Mouse (Mus musculus): Measurements from ENCODE around the gene Cbln4. TPM values are rescaled to one million over a fixed set of nuclear protein-coding genes. Genes with fewer than 3 reads are reported as not detected.

The Cbln4 gene
- total and polyA plus RNA-seq, 3 experiments: not detected

GRCm38 (mm10) chr2:171994240-171994639 lies 49.0 kb downstream of the Cbln4 start:
- Histone ChIP-seq H3K4me2 (ENCODE audit: insufficient read depth, low read depth, poor library complexity, severe bottlenecking) (no peak overlapping the region), H3K36me3 (replicated peaks in 1 of 2; ENCODE audit: control insufficient read depth in 1 of 2, insufficient read depth in 1 of 2, low read length in 1 of 2) (no peaks in the 10 kb centered on the region), H3K9ac (ENCODE audit: insufficient read depth, low read depth) (no peak overlapping the region), H3K9me3 (replicated peaks; ENCODE audit: low read length) (peaks cover 87% of the 10 kb centered on the region), H3K79me2 (replicated peaks; ENCODE audit: control insufficient read depth, extremely low read depth, insufficient read depth, poor library complexity, severe bottlenecking) (no peaks in the 10 kb centered on the region), H3K4me3 (replicated peaks in 1 of 3; ENCODE audit: low read depth in 2 of 3, low read length in 2 of 3, poor library complexity in 1 of 3) (no peak overlapping the region), H3K4me1 (ENCODE audit: control insufficient read depth in 1 of 2, insufficient read depth in 2 of 2) (no peaks in the 10 kb centered on the region), H3K27ac (ENCODE audit: insufficient read depth, low read depth) (no peak overlapping the region), H3K27me3 (replicated peaks) (no peaks in the 10 kb centered on the region)
- DNase-seq (ENCODE audit: extremely low read depth): no peak
- TF ChIP-seq NELFE (IDR thresholded peaks at IDR 0.05; ENCODE audit: low read depth, low read length) (no peak), E2F4 (IDR thresholded peaks at IDR 0.05; ENCODE audit: insufficient replicate concordance, low read depth, low read length) (no peak), RCOR1 (conservative IDR thresholded peaks at IDR 0.05; ENCODE audit: low read depth, low read length) (no peak), TCF12 (IDR thresholded peaks at IDR 0.05; ENCODE audit: low read depth, low read length) (no peak), USF1 (IDR thresholded peaks at IDR 0.05; ENCODE audit: low read depth, low read length) (no peak), GABPA (IDR thresholded peaks at IDR 0.05; ENCODE audit: insufficient replicate concordance, low read depth, low read length) (no peak), HCFC1 (IDR thresholded peaks at IDR 0.05; ENCODE audit: low read depth, low read length) (no peak), PAX5 (IDR thresholded peaks at IDR 0.05; ENCODE audit: low read length) (no peak), POLR2A (IDR thresholded peaks at IDR 0.05; ENCODE audit: low read depth, low read length) (no peak), RAD21 (IDR thresholded peaks at IDR 0.05; ENCODE audit: low read depth, low read length) (no peak), ELF1 (IDR thresholded peaks at IDR 0.05; ENCODE audit: low read depth, low read length) (no peak), MAZ (IDR thresholded peaks at IDR 0.05; ENCODE audit: low read depth, low read length) (no peak), MAFK (IDR thresholded peaks at IDR 0.05; ENCODE audit: insufficient replicate concordance, low read length) (no peak), MYC (IDR thresholded peaks at IDR 0.05; ENCODE audit: low read depth, low read length) (no peak)
- dilution Hi-C loops (cut with MboI; ENCODE audit: extremely low pct_ligation_motif_present, extremely low pct_unique_long_range_greater_than_20kb, low sequenced_read_pairs): no loop called here
- in situ Hi-C loops (cut with MboI; ENCODE audit: low pct_ligation_motif_present, low pct_unique_long_range_greater_than_20kb, low sequenced_read_pairs): no loop called here

GRCm38 (mm10) chr2:171986686-171987085 lies 56.6 kb downstream of the Cbln4 start:
- TF ChIP-seq USF1 (IDR thresholded peaks at IDR 0.05; ENCODE audit: low read depth, low read length): no peak
- TF ChIP-seq ZKSCAN1 (IDR thresholded peaks at IDR 0.05; ENCODE audit: borderline replicate concordance, low read depth, low read length): no peak
- no peak for TF ChIP-seq MAX (IDR thresholded peaks at IDR 0.05; ENCODE audit: low read length)
- TF ChIP-seq BHLHE40 (IDR thresholded peaks at IDR 0.05; ENCODE audit: low read depth, low read length): no peak
- TF ChIP-seq TBP (conservative IDR thresholded peaks at IDR 0.05; ENCODE audit: low read depth, low read length): no peak
- TF ChIP-seq JUN (IDR thresholded peaks at IDR 0.05; ENCODE audit: insufficient read depth, low read depth, low read length): no peak
- Histone ChIP-seq H3K9me3 (replicated peaks; ENCODE audit: low read length) (peaks cover 92% of the 10 kb centered on the region), H3K4me1 (ENCODE audit: control insufficient read depth in 1 of 2, insufficient read depth in 2 of 2) (no peaks in the 10 kb centered on the region), H3K4me3 (replicated peaks in 1 of 3; ENCODE audit: low read depth in 2 of 3, low read length in 2 of 3, poor library complexity in 1 of 3) (no peak overlapping the region), H3K9ac (ENCODE audit: insufficient read depth, low read depth) (no peak overlapping the region), H3K79me2 (replicated peaks; ENCODE audit: control insufficient read depth, extremely low read depth, insufficient read depth, poor library complexity, severe bottlenecking) (no peaks in the 10 kb centered on the region), H3K4me2 (ENCODE audit: insufficient read depth, low read depth, poor library complexity, severe bottlenecking) (no peak overlapping the region), H3K27ac (ENCODE audit: insufficient read depth, low read depth) (no peak overlapping the region), H3K36me3 (replicated peaks in 1 of 2; ENCODE audit: control insufficient read depth in 1 of 2, insufficient read depth in 1 of 2, low read length in 1 of 2) (no peaks in the 10 kb centered on the region), H3K27me3 (replicated peaks) (no peaks in the 10 kb centered on the region)
- in situ Hi-C loops (cut with MboI; ENCODE audit: low pct_ligation_motif_present, low pct_unique_long_range_greater_than_20kb, low sequenced_read_pairs) (no loop called here), dilution Hi-C loops (cut with MboI; ENCODE audit: extremely low pct_ligation_motif_present, extremely low pct_unique_long_range_greater_than_20kb, low sequenced_read_pairs) (no loop called here)
- DNase-seq (ENCODE audit: extremely low read depth): no peak

Other genes starting within 250 kb of the Cbln4 start
- not detected in 2 replicates for gene Mc3r, start 205.0 kb upstream of the Cbln4 start, total RNA-seq (2012; rRNA removed)
- not detected in 2 replicates for gene Mc3r, start 205.0 kb upstream of the Cbln4 start, total RNA-seq (2014; rRNA removed)
- not detected in 2 replicates for gene Mc3r, start 205.0 kb upstream of the Cbln4 start, polyA plus RNA-seq (2012; ENCODE audit: insufficient read length, low read depth)